Mouse (Mus musculus) myocyte (in vitro differentiated cells): ENCODE results near the gene Krt80.

Source experiments
- CEBPB ChIP-seq: IDR thresholded peaks from 2 replicates; pipeline ENCODE4 v1.6.1; 2011; ENCODE audit warnings: mild to moderate bottlenecking, moderate library complexity; ENCODE audit not compliant: poor library complexity, insufficient read depth, severe bottlenecking
- MAX ChIP-seq: IDR thresholded peaks from one replicate; pipeline ENCODE4 v1.6.1; 2011; ENCODE audit warnings: low read depth, mild to moderate bottlenecking, control low read depth
- MYOD1 ChIP-seq, 3 experiments: IDR thresholded peaks; one replicate each; pipeline ENCODE4 v1.6.1; 2011; ENCODE audit warnings: control low read depth in 2 of 3, low read depth in 2 of 3, mild to moderate bottlenecking in 2 of 3, moderate library complexity in 1 of 3; ENCODE audit not compliant: insufficient read length in 2 of 3, control insufficient read depth in 1 of 3
- POLR2A ChIP-seq: IDR thresholded peaks from one replicate; pipeline ENCODE4 v1.6.1; 2011; ENCODE audit warnings: low read depth, mild to moderate bottlenecking, control low read depth, moderate library complexity; ENCODE audit not compliant: insufficient read length
- POLR2AphosphoS2 ChIP-seq: IDR thresholded peaks from one replicate; pipeline ENCODE4 v1.6.1; 2011; ENCODE audit warnings: low read depth, control low read depth; ENCODE audit not compliant: insufficient read length
- REST ChIP-seq: IDR thresholded peaks from one replicate; pipeline ENCODE4 v1.6.1; 2011; ENCODE audit warnings: mild to moderate bottlenecking, control low read depth, moderate library complexity; ENCODE audit not compliant: insufficient read depth, insufficient read length
- TCF12 ChIP-seq: IDR thresholded peaks from one replicate; pipeline ENCODE4 v1.6.1; 2011; ENCODE audit warnings: mild to moderate bottlenecking, control low read depth; ENCODE audit not compliant: poor library complexity, insufficient read depth, severe bottlenecking
- TCF3 ChIP-seq: IDR thresholded peaks from one replicate; pipeline ENCODE4 v1.6.1; 2011; ENCODE audit warnings: low read depth, control low read depth; ENCODE audit not compliant: insufficient read length
- USF1 ChIP-seq: IDR thresholded peaks from one replicate; pipeline ENCODE4 v1.6.1; 2011; ENCODE audit warnings: low read depth, mild to moderate bottlenecking, control low read depth, moderate library complexity

DNA sequence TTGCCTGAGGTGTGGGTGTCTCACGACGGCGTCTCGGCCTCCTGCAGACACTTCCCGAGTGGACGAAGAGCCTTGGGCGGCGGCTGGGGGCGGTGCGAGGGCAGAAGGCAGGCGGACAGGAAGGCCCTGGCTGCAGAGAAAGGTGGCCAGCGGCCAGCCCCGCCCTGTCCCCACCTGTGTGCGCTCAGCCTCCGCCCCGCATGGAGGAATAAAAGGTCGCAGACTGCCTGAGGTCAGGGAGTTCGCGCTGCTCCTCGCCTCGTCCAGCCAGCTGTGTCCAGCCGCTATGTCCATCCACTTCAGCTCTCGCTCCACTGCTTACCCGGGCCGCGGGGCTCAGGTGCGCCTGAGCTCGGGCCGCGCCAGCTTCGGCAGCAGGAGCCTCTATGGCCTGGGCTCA lies 42.2 kb upstream of the Krt80 start:
- TF ChIP-seq MAX (no peak), TCF3 (no peak), MYOD1 (IDR thresholded peaks at IDR 0.05; ENCODE audit: control insufficient read depth in 1 of 3, insufficient read length in 2 of 3, low read depth in 2 of 3) (no peak), POLR2A (no peak), POLR2AphosphoS2 (no peak), TCF12 (no peak), CEBPB (no peak), USF1 (no peak), REST (no peak)
